Mouse (Mus musculus) layer of hippocampus, adult 2 months (tissue): Measurements from ENCODE around the gene C77080. TPM values are rescaled to one million over a fixed set of nuclear protein-coding genes. Genes with fewer than 3 reads are reported as not detected.
"Not testable (repeated sequence)": the region's sequence is repeated elsewhere in the genome, so short reads cannot be mapped to it uniquely, and the experiment has no call there.

Source experiments
- DNase-seq, 2 experiments: peaks; one replicate each; pipeline ENCODE4 v3.0.0; 2022; ENCODE audit warnings: low spot score in 2 of 2
- H3K27ac ChIP-seq: fragments of 200-600 bp; 2 replicates; pipeline ENCODE4 v1.8.1; 2022
- H3K4me3 ChIP-seq: fragments of 200-600 bp; 2 replicates; pipeline ENCODE4 v1.8.1; 2022; ENCODE audit warnings: mild to moderate bottlenecking
- CTCF ChIP-seq: fragments of 200-600 bp; conservative IDR thresholded peaks from 2 replicates; pipeline ENCODE4 v1.8.1; 2022; ENCODE audit warnings: antibody characterized with exemption, mild to moderate bottlenecking, moderate library complexity
- total RNA-seq, 2 experiments: library from RNA; stranded (reverse); gene quantifications; 2 replicates each; pipeline ENCODE4 v1.2.3; 2021

The C77080 gene
- total RNA-seq, 2 experiments from 2014 or later: 6.7 to 7.4 TPM

- no peak for TF ChIP-seq CTCF
- no peak for DNase-seq
These were observed 33.8 kb downstream of the C77080 start for GRCm38 (mm10) chr4:129227170-129227984.

GRCm38 (mm10) chr4:129226441-129226963 is 34.7 kb downstream of the C77080 start:
- TF ChIP-seq CTCF: no peak
- no peak for DNase-seq
- Histone ChIP-seq H3K4me3 (no peak overlapping the region), H3K27ac (no peak overlapping the region)

More at GRCm38 (mm10) chr4:129227170-129227984, 33.8 kb downstream of the C77080 start:
- no peak overlapping the region for H3K27ac ChIP-seq
- H3K4me3 ChIP-seq: no peak overlapping the region

GRCm38 (mm10) chr4:129225315-129225714 is 35.9 kb downstream of the C77080 start:
- H3K27ac ChIP-seq: no peak overlapping the region
- H3K4me3 ChIP-seq: no peak overlapping the region
- TF ChIP-seq CTCF: no peak
- no peak for DNase-seq

- no peak for DNase-seq
- TF ChIP-seq CTCF: no peak
- H3K27ac ChIP-seq: no peak overlapping the region
- H3K4me3 ChIP-seq: peak overlapping the region; percentile 43
These were observed 37.6 kb downstream of the C77080 start for GRCm38 (mm10) chr4:129223421-129224281.

- DNase-seq: no peak
- Histone ChIP-seq H3K4me3 (no peak overlapping the region), H3K27ac (no peak overlapping the region)
- no peak for TF ChIP-seq CTCF
These were observed 38.9 kb downstream of the C77080 start for GRCm38 (mm10) chr4:129222019-129222925.

- no peak for DNase-seq
- Histone ChIP-seq H3K4me3 (no peak overlapping the region), H3K27ac (no peak overlapping the region)
- TF ChIP-seq CTCF: no peak
These were observed 39.9 kb downstream of the C77080 start for GRCm38 (mm10) chr4:129221097-129222010.

GRCm38 (mm10) chr4:129220376-129221089 is 40.7 kb downstream of the C77080 start:
- Histone ChIP-seq H3K27ac (no peak overlapping the region), H3K4me3 (no peak overlapping the region)
- TF ChIP-seq CTCF: no peak
- no peak for DNase-seq

GRCm38 (mm10) chr4:129219198-129219597 is 42.0 kb downstream of the C77080 start:
- TF ChIP-seq CTCF: no peak
- DNase-seq: no peak
- Histone ChIP-seq H3K27ac (no peak overlapping the region), H3K4me3 (no peak overlapping the region)

GRCm38 (mm10) chr4:129218569-129219175 is 42.5 kb downstream of the C77080 start:
- TF ChIP-seq CTCF: no peak
- no peak overlapping the region for H3K4me3 ChIP-seq
- DNase-seq: no peak
- no peak overlapping the region for H3K27ac ChIP-seq

- not testable (repeated sequence) for H3K27ac ChIP-seq, DNase-seq, H3K4me3 ChIP-seq
- peak; percentile 77 for TF ChIP-seq CTCF
These were observed 48.7 kb downstream of the C77080 start for GRCm38 (mm10) chr4:129212486-129212885.
